Mouse (Mus musculus): ENCODE measurements around the gene Med18. TPM values are rescaled to one million over a fixed set of nuclear protein-coding genes. Genes with fewer than 3 reads are reported as not detected.

The Med18 gene
- polyA plus RNA-seq, 1 experiment from 2014 or later: 20.9 TPM

GRCm38 (mm10) chr4:132454216-132454615 is 9.5 kb downstream of the Med18 start:
- 92% methylated on average over 6 of the region's 6 CpGs for WGBS

GRCm38 (mm10) chr4:132449778-132450177 is 13.9 kb downstream of the Med18 start:
- H3K36me3 ChIP-seq (ENCODE audit: insufficient read depth, low read length): no peaks in the 10 kb centered on the region
- 76% methylated on average over 3 of the region's 3 CpGs for WGBS

More at GRCm38 (mm10) chr4:132454216-132454615, 9.5 kb downstream of the Med18 start:
- no peak; the same call in 1 of the 2 replicates for TF ChIP-seq CTCF (IDR thresholded peaks at IDR 0.05; ENCODE audit: low read depth)
- Histone ChIP-seq H3K9ac (ENCODE audit: low read depth, low read length) (no peak overlapping the region), H3K4me2 (ENCODE audit: low read length) (no peak overlapping the region), H3K4me3 (replicated peaks; ENCODE audit: low read depth, low read length) (no peak overlapping the region), H3K36me3 (ENCODE audit: insufficient read depth, low read length) (peaks cover 7% of the 10 kb centered on the region), H3K9me3 (replicated peaks; ENCODE audit: low read length) (no peaks in the 10 kb centered on the region), H3K27ac (no peak overlapping the region), H3K27me3 (ENCODE audit: insufficient read depth, low read length) (no peaks in the 10 kb centered on the region), H3K4me1 (replicated peaks; ENCODE audit: insufficient read depth, low read length) (0 out of 2 replicates have a peak, but pooled peaks cover 3% of the 10 kb centered on the region)
- DNase-seq (ENCODE audit: low spot score): no peak
- ATAC-seq (replicated peaks; ENCODE audit: low FRiP score, low read depth): no peak

GRCm38 (mm10) chr4:132446105-132446504 is 17.6 kb downstream of the Med18 start:
- H3K9ac ChIP-seq (ENCODE audit: low read depth, low read length): no peak overlapping the region
- no peaks in the 10 kb centered on the region for H3K4me1 ChIP-seq (replicated peaks; ENCODE audit: insufficient read depth, low read length)
- H3K27me3 ChIP-seq (ENCODE audit: insufficient read depth, low read length): no peaks in the 10 kb centered on the region
- no peaks in the 10 kb centered on the region for H3K36me3 ChIP-seq (ENCODE audit: insufficient read depth, low read length)
- no peak overlapping the region for H3K4me2 ChIP-seq (ENCODE audit: low read length)
- no peak overlapping the region for H3K27ac ChIP-seq
- WGBS: 74% methylated on average over 12 of the region's 12 CpGs
- H3K4me3 ChIP-seq (replicated peaks; ENCODE audit: low read depth, low read length): no peak overlapping the region
- no peak for ATAC-seq (replicated peaks; ENCODE audit: low FRiP score, low read depth)
- TF ChIP-seq CTCF (IDR thresholded peaks at IDR 0.05; ENCODE audit: low read depth): no peak
- DNase-seq (ENCODE audit: low spot score): no peak
- no peaks in the 10 kb centered on the region for H3K9me3 ChIP-seq (replicated peaks; ENCODE audit: low read length)

More at GRCm38 (mm10) chr4:132449778-132450177, 13.9 kb downstream of the Med18 start:
- H3K4me3 ChIP-seq (replicated peaks; ENCODE audit: low read depth, low read length): no peak overlapping the region
- no peak for ATAC-seq (replicated peaks; ENCODE audit: low FRiP score, low read depth)
- no peaks in the 10 kb centered on the region for H3K27me3 ChIP-seq (ENCODE audit: insufficient read depth, low read length)
- H3K9me3 ChIP-seq (replicated peaks; ENCODE audit: low read length): no peaks in the 10 kb centered on the region
- H3K4me1 ChIP-seq (replicated peaks; ENCODE audit: insufficient read depth, low read length): no peaks in the 10 kb centered on the region
- H3K27ac ChIP-seq: no peak overlapping the region
- H3K9ac ChIP-seq (ENCODE audit: low read depth, low read length): no peak overlapping the region
- no peak for TF ChIP-seq CTCF (IDR thresholded peaks at IDR 0.05; ENCODE audit: low read depth)
- DNase-seq (ENCODE audit: low spot score): no peak
- H3K4me2 ChIP-seq (ENCODE audit: low read length): no peak overlapping the region

- H3K27ac ChIP-seq: no peak overlapping the region
- no peaks in the 10 kb centered on the region for H3K27me3 ChIP-seq (ENCODE audit: insufficient read depth, low read length)
- WGBS: 85% methylated on average over 8 of the region's 8 CpGs
- H3K9ac ChIP-seq (ENCODE audit: low read depth, low read length): no peak overlapping the region
- H3K4me2 ChIP-seq (ENCODE audit: low read length): no peak overlapping the region
- H3K4me3 ChIP-seq (replicated peaks; ENCODE audit: low read depth, low read length): no peak overlapping the region
- ATAC-seq (replicated peaks; ENCODE audit: low FRiP score, low read depth): no peak
- no peaks in the 10 kb centered on the region for H3K4me1 ChIP-seq (replicated peaks; ENCODE audit: insufficient read depth, low read length)
- no peak for TF ChIP-seq CTCF (IDR thresholded peaks at IDR 0.05; ENCODE audit: low read depth)
- H3K36me3 ChIP-seq (ENCODE audit: insufficient read depth, low read length): no peaks in the 10 kb centered on the region
- DNase-seq (ENCODE audit: low spot score): no peak
- H3K9me3 ChIP-seq (replicated peaks; ENCODE audit: low read length): no peaks in the 10 kb centered on the region
Observed at GRCm38 (mm10) chr4:132444516-132444915, 19.2 kb downstream of the Med18 start.

- no peak for ATAC-seq (replicated peaks; ENCODE audit: low FRiP score, low read depth)
- H3K9ac ChIP-seq (ENCODE audit: low read depth, low read length): no peak overlapping the region
- no peaks in the 10 kb centered on the region for H3K27me3 ChIP-seq (ENCODE audit: insufficient read depth, low read length)
- H3K4me2 ChIP-seq (ENCODE audit: low read length): 0 out of 2 replicates have a peak overlapping the region, but pooled peaks have one; percentile 6
- H3K36me3 ChIP-seq (ENCODE audit: insufficient read depth, low read length): no peaks in the 10 kb centered on the region
- no peak for TF ChIP-seq CTCF (IDR thresholded peaks at IDR 0.05; ENCODE audit: low read depth)
- 34% methylated on average over 11 of the region's 11 CpGs for WGBS
- H3K9me3 ChIP-seq (replicated peaks; ENCODE audit: low read length): no peaks in the 10 kb centered on the region
- no peak overlapping the region for H3K4me3 ChIP-seq (replicated peaks; ENCODE audit: low read depth, low read length)
- H3K4me1 ChIP-seq (replicated peaks; ENCODE audit: insufficient read depth, low read length): 0 out of 2 replicates have a peak, but pooled peaks cover 2% of the 10 kb centered on the region
- DNase-seq (ENCODE audit: low spot score): no peak
- no peak overlapping the region for H3K27ac ChIP-seq
Observed at GRCm38 (mm10) chr4:132437857-132438256, 25.9 kb downstream of the Med18 start.

GRCm38 (mm10) chr4:132432717-132433372 is 30.9 kb downstream of the Med18 start:
- ATAC-seq (replicated peaks; ENCODE audit: low FRiP score, low read depth) (no peak), DNase-seq (ENCODE audit: low spot score) (no peak)
- Histone ChIP-seq H3K27ac (no peak overlapping the region), H3K36me3 (ENCODE audit: insufficient read depth, low read length) (no peaks in the 10 kb centered on the region), H3K4me3 (replicated peaks; ENCODE audit: low read depth, low read length) (no peak overlapping the region), H3K4me1 (replicated peaks; ENCODE audit: insufficient read depth, low read length) (0 out of 2 replicates have a peak, but pooled peaks cover 3% of the 10 kb centered on the region), H3K27me3 (ENCODE audit: insufficient read depth, low read length) (no peaks in the 10 kb centered on the region), H3K9ac (ENCODE audit: low read depth, low read length) (no peak overlapping the region), H3K4me2 (ENCODE audit: low read length) (peak overlapping the region; percentile 35; the same call in 1 of the 2 replicates), H3K9me3 (replicated peaks; ENCODE audit: low read length) (no peaks in the 10 kb centered on the region)
- WGBS: 10% methylated on average over 14 of the region's 14 CpGs
- no peak for TF ChIP-seq CTCF (IDR thresholded peaks at IDR 0.05; ENCODE audit: low read depth)
